ENCODE assay signal across 1 mouse cellular context in the genomic region with DNA sequence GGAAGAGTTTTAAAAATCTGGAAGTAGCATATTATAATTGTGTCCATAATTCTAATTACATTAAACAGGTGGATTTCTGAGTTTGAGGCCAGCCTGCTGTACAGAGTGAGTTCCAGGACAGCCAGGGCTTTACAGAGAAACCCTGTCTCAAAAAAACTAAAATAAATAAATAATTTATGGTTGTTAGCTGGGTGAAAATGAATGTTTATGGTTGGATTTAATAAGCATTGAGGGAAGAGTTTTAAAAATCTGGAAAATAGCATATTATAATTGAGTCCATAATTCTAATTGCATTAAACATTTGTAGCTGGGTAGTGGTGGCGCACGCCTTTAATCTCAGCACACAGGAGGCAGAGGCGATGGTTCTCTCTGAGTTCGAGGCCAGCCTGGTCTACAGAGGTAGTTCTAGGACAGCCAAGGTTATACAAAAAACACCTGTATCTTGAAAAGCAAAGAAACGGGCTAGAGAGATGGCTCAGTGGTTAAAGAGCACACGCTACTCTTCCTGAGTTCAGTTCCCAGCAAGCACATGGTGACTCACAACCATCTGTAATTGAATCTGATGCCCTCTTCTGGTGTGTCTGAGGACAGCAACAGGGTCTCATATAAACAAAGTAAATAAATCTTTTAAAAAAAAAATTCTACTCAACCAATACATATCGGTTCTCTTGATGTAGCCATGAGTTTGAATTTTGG.
TF ChIP-seq lines count a peak whose summit lies in the region.

No protein-coding gene starts in this region.

TF ChIP-seq in CH12.LX, 34 proteins besides CTCF, POLR2A, EP300 and RAD21 (continued from another document):
- TF ChIP-seq CHD1 (IDR thresholded peaks at IDR 0.05; ENCODE audit: low read depth, low read length) (peak; percentile 86; the same call in 1 of the 2 replicates), SMC3 (IDR thresholded peaks at IDR 0.05; ENCODE audit: low read depth, low read length) (peak; percentile 23), IRF4 (IDR thresholded peaks at IDR 0.05; ENCODE audit: low read depth, low read length) (no peak), SIN3A (IDR thresholded peaks at IDR 0.05; ENCODE audit: low read length) (peak; percentile 71), MYC (IDR thresholded peaks at IDR 0.05; ENCODE audit: low read depth, low read length) (peak; percentile 98), GABPA (IDR thresholded peaks at IDR 0.05; ENCODE audit: insufficient replicate concordance, low read depth, low read length) (no peak), CHD2 (IDR thresholded peaks at IDR 0.05; ENCODE audit: low read length) (no peak), ZNF384 (IDR thresholded peaks at IDR 0.05; ENCODE audit: low read depth, low read length) (no peak), TCF12 (IDR thresholded peaks at IDR 0.05; ENCODE audit: low read depth, low read length) (no peak), ZMIZ1 (IDR thresholded peaks at IDR 0.05; ENCODE audit: low read depth, low read length) (0 out of 2 replicates have a peak, but pooled peaks have one; percentile 24), HCFC1 (IDR thresholded peaks at IDR 0.05; ENCODE audit: low read depth, low read length) (no peak), POLR2AphosphoS2 (IDR thresholded peaks at IDR 0.05; ENCODE audit: low read depth, low read length) (peak; percentile 53; the same call in 1 of the 2 replicates), E2F4 (IDR thresholded peaks at IDR 0.05; ENCODE audit: insufficient replicate concordance, low read depth, low read length) (no peak), MAX (IDR thresholded peaks at IDR 0.05; ENCODE audit: low read length) (peak; percentile 77), ETS1 (conservative IDR thresholded peaks at IDR 0.05; ENCODE audit: low read depth, low read length) (peak; percentile 27; the same call in 1 of the 2 replicates), TBP (conservative IDR thresholded peaks at IDR 0.05; ENCODE audit: low read depth, low read length) (0 out of 2 replicates have a peak, but pooled peaks have one; percentile 3), ZC3H11A (IDR thresholded peaks at IDR 0.05; ENCODE audit: low read depth, low read length) (no peak), MAFK (IDR thresholded peaks at IDR 0.05; ENCODE audit: insufficient replicate concordance, low read length) (no peak), MEF2A (IDR thresholded peaks at IDR 0.05; ENCODE audit: borderline replicate concordance, low read depth, low read length) (no peak), NELFE (IDR thresholded peaks at IDR 0.05; ENCODE audit: low read depth, low read length) (no peak), MXI1 (IDR thresholded peaks at IDR 0.05; ENCODE audit: low read depth, low read length) (peak; percentile 48; the same call in 1 of the 2 replicates), KAT2A (IDR thresholded peaks at IDR 0.05; ENCODE audit: insufficient replicate concordance, low read length) (no peak), ZKSCAN1 (IDR thresholded peaks at IDR 0.05; ENCODE audit: borderline replicate concordance, low read depth, low read length) (no peak), JUND (conservative IDR thresholded peaks at IDR 0.05; ENCODE audit: low read depth, low read length) (peak; percentile 39; the same call in 1 of the 2 replicates), MAZ (IDR thresholded peaks at IDR 0.05; ENCODE audit: low read depth, low read length) (no peak), PAX5 (IDR thresholded peaks at IDR 0.05; ENCODE audit: low read length) (no peak), BHLHE40 (IDR thresholded peaks at IDR 0.05; ENCODE audit: low read depth, low read length) (no peak)
